Mouse (Mus musculus): ENCODE results near the gene Creb3l2.

- TF ChIP-seq CTCF (IDR thresholded peaks at IDR 0.05; ENCODE audit: extremely low read depth, insufficient read length, insufficient replicate concordance, low read depth, low read length) (no peak), POLR2A (IDR thresholded peaks at IDR 0.05; ENCODE audit: low read depth, low read length) (no peak)
Observed at GRCm38 (mm10) chr6:37486502-37486901, 44.6 kb upstream of the Creb3l2 start.
